Mouse (Mus musculus): ENCODE data around the gene Rgs8. TPM values are rescaled to one million over a fixed set of nuclear protein-coding genes. Genes with fewer than 3 reads are reported as not detected.
A peak's percentile ranks its signal among the peaks of the same experiment; 100 is the strongest.

Gene Rgs8
- total RNA-seq, 2 experiments from 2014 or later = 24.3 to 34.0 TPM

- DNase-seq (ENCODE audit: extremely low spot score in 1 of 2, low spot score in 2 of 2) = no peak
- intact Hi-C loops (cut with DNase I) = no loop called here
Observed at GRCm38 (mm10) chr1:153669728-153670127, 16.9 kb downstream of the Rgs8 start.

- intact Hi-C loops (cut with DNase I) = no loop called here
- no peak for DNase-seq (ENCODE audit: extremely low spot score in 1 of 2, low spot score in 2 of 2)
Observed at GRCm38 (mm10) chr1:153671352-153671751, 18.5 kb downstream of the Rgs8 start.

- no peak for DNase-seq (ENCODE audit: extremely low spot score in 1 of 2, low spot score in 2 of 2)
Observed at GRCm38 (mm10) chr1:153672698-153673097, 19.9 kb downstream of the Rgs8 start.

GRCm38 (mm10) chr1:153673900-153674299 lies 21.1 kb downstream of the Rgs8 start:
- no peak for DNase-seq (ENCODE audit: extremely low spot score in 1 of 2, low spot score in 2 of 2)
- intact Hi-C loops (cut with DNase I) = no loop called here

More at GRCm38 (mm10) chr1:153672698-153673097, 19.9 kb downstream of the Rgs8 start:
- intact Hi-C loops (cut with DNase I) = no loop called here

GRCm38 (mm10) chr1:153675591-153675990 lies 22.8 kb downstream of the Rgs8 start:
- DNase-seq (ENCODE audit: extremely low spot score in 1 of 2, low spot score in 2 of 2) = no peak
- intact Hi-C loops (cut with DNase I) = loop anchor here (5.0 kb wide), 1 partner anchor 67 kb away; the partner anchor contains the start of gene Rgs16

GRCm38 (mm10) chr1:153677635-153678034 lies 24.8 kb downstream of the Rgs8 start:
- no peak for DNase-seq (ENCODE audit: extremely low spot score in 1 of 2, low spot score in 2 of 2)

DNA sequence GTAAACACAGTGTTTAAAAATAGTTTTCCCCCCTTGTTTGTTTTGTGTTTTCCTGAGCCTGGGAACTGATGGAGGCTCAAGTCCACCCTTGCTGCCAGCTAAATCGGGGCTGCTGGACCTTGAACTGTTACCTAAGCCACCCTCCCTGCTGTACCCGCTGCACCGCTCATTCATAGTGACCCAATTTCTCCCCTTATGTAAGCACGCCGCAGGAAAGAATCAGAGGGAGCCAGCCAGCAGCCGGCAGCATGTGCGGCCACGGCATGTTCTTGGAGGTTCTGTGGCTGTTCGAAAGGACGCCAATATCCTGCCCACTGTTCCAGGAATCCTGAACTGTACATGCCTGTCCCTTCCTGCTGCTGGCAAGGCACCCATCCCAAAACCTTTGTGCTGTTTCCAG lies 26.3 kb downstream of the Rgs8 start:
- intact Hi-C loops (cut with DNase I) = loop anchor here (5.0 kb wide), 1 partner anchor 63 kb away; the partner anchor contains the start of gene Rgs16
- DNase-seq (ENCODE audit: extremely low spot score in 1 of 2, low spot score in 2 of 2) = peak; percentile 50 to 67

More at GRCm38 (mm10) chr1:153677635-153678034, 24.8 kb downstream of the Rgs8 start:
- intact Hi-C loops (cut with DNase I) = loop anchor here (5.0 kb wide), 1 partner anchor 65 kb away; the partner anchor contains the start of gene Rgs16

DNA sequence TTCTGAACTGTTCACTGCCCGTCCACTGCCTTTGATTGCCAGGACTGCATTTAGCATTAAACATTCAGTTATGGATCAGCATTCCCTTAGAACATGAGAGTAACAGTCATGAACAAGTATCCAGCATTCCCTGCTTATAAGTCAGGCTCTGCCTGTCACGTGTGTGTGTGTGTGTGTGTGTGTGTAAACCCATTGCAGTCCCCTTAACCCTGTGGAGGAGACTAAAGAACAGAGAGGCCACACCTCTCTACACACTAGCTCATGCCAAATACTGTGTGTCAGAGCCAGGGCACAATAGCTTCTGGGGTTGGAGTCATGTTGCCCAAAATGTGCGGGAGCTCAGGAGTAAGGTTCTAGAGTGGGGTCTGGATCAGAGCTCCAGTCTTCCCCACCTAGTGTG lies 26.8 kb downstream of the Rgs8 start:
- DNase-seq (ENCODE audit: extremely low spot score in 1 of 2, low spot score in 2 of 2) = no peak
- intact Hi-C loops (cut with DNase I) = loop anchor here (5.0 kb wide), 1 partner anchor 63 kb away; the partner anchor contains the start of gene Rgs16

DNA sequence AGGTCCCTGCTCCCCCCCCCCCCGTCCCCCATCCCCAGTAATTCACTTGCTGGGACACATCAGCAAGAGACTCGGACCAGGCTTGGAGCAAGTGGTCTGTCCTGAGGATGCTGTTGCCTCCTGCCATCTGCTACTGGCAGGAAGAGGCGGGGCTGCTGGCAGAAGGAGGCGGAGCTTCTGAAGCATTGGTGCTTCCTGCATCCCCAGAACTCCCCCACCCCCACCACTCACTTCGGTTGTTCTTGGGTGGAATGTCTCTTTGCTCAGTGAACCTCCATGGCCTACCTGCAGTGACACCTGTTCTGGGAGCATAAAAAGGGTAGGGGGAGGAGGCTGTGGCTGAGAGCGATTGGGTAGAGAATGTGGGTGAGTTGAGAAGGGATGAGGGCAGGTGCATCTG lies 27.5 kb downstream of the Rgs8 start:
- DNase-seq (ENCODE audit: extremely low spot score in 1 of 2, low spot score in 2 of 2) = peak in 1 of 2 experiments; percentile 45
- intact Hi-C loops (cut with DNase I) = no loop called here

- intact Hi-C loops (cut with DNase I) = no loop called here
- no peak for DNase-seq (ENCODE audit: extremely low spot score in 1 of 2, low spot score in 2 of 2)
Observed at GRCm38 (mm10) chr1:153681036-153681435, 28.2 kb downstream of the Rgs8 start.

GRCm38 (mm10) chr1:153683190-153683589 lies 30.4 kb downstream of the Rgs8 start:
- intact Hi-C loops (cut with DNase I) = no loop called here
- no peak for DNase-seq (ENCODE audit: extremely low spot score in 1 of 2, low spot score in 2 of 2)

GRCm38 (mm10) chr1:153685630-153686029 lies 32.8 kb downstream of the Rgs8 start:
- DNase-seq (ENCODE audit: extremely low spot score in 1 of 2, low spot score in 2 of 2) = no peak
- intact Hi-C loops (cut with DNase I) = no loop called here

GRCm38 (mm10) chr1:153692526-153692925 lies 39.7 kb downstream of the Rgs8 start:
- intact Hi-C loops (cut with DNase I) = no loop called here
- no peak for DNase-seq (ENCODE audit: extremely low spot score in 1 of 2, low spot score in 2 of 2)

GRCm38 (mm10) chr1:153694372-153695120 lies 41.7 kb downstream of the Rgs8 start:
- DNase-seq (ENCODE audit: extremely low spot score in 1 of 2, low spot score in 2 of 2) = no peak
- intact Hi-C loops (cut with DNase I) = no loop called here

- DNase-seq (ENCODE audit: extremely low spot score in 1 of 2, low spot score in 2 of 2) = no peak
- intact Hi-C loops (cut with DNase I) = no loop called here
Observed at GRCm38 (mm10) chr1:153695398-153695797, 42.6 kb downstream of the Rgs8 start.

GRCm38 (mm10) chr1:153696093-153696492 lies 43.3 kb downstream of the Rgs8 start:
- DNase-seq (ENCODE audit: extremely low spot score in 1 of 2, low spot score in 2 of 2) = no peak
- intact Hi-C loops (cut with DNase I) = no loop called here

- intact Hi-C loops (cut with DNase I) = no loop called here
- no peak for DNase-seq (ENCODE audit: extremely low spot score in 1 of 2, low spot score in 2 of 2)
Observed at GRCm38 (mm10) chr1:153696541-153696940, 43.7 kb downstream of the Rgs8 start.

GRCm38 (mm10) chr1:153697581-153698251 lies 44.9 kb downstream of the Rgs8 start:
- intact Hi-C loops (cut with DNase I) = no loop called here
- peak in 1 of 2 experiments; percentile 46 for DNase-seq (ENCODE audit: extremely low spot score in 1 of 2, low spot score in 2 of 2)

- intact Hi-C loops (cut with DNase I) = no loop called here
- DNase-seq (ENCODE audit: extremely low spot score in 1 of 2, low spot score in 2 of 2) = no peak
Observed at GRCm38 (mm10) chr1:153698311-153699084, 45.7 kb downstream of the Rgs8 start.
